Mouse (Mus musculus): ENCODE measurements at regions not wholly inside any gene's neighbourhood (a gene's known extent, or its start where the extent isn't known, plus 50 kb on each side); places are given as distances from the start of the nearest gene placed in this dataset.

DNA sequence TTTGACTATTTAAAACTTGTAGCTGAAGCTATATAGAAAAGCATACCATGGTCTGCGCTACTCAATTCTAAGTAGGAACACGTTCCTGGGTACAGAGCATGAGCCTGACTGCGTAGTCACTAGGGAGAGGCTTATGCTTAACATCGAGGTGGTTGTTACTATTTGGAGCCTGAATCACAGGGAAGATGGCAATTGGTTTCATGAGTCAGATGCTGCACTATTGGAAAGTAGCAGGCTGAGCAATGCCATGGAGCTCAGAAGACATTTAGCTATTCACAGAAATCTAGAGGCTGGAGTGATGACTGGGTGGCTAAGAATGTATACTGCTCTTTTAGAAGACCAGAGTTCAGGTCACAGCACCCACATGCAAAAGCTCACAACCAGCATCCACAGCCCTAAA lies 302.4 kb upstream of the Gcfc2 start:
- no peak for TF ChIP-seq SMC3 (IDR thresholded peaks at IDR 0.05; ENCODE audit: low read depth, low read length)
- TF ChIP-seq MYC (IDR thresholded peaks at IDR 0.05; ENCODE audit: low read depth, low read length), result no peak
- TF ChIP-seq CTCF (IDR thresholded peaks at IDR 0.05 in 2 of 3, conservative IDR thresholded peaks at IDR 0.05 in 1 of 3; ENCODE audit: control insufficient read depth in 1 of 3, insufficient read depth in 1 of 3, low read depth in 2 of 3, low read length in 3 of 3, poor library complexity in 1 of 3, severe bottlenecking in 1 of 3), result no peak
- no peak for TF ChIP-seq MAX (IDR thresholded peaks at IDR 0.05; ENCODE audit: low read length)
- no peak for TF ChIP-seq NELFE (IDR thresholded peaks at IDR 0.05; ENCODE audit: low read depth, low read length)
- TF ChIP-seq TBP (IDR thresholded peaks at IDR 0.05; ENCODE audit: low read depth, low read length), result no peak
- no peak for TF ChIP-seq NRF1 (IDR thresholded peaks at IDR 0.05; ENCODE audit: insufficient read depth, low read depth, low read length, poor library complexity, severe bottlenecking)
- no peak for TF ChIP-seq POLR2A (IDR thresholded peaks at IDR 0.05; ENCODE audit: control insufficient read depth in 1 of 2, insufficient read depth in 1 of 2, low read depth in 1 of 2, low read length in 2 of 2, poor library complexity in 1 of 2)
- TF ChIP-seq E2F4 (IDR thresholded peaks at IDR 0.05; ENCODE audit: borderline replicate concordance, low read depth, low read length), result no peak
- no peak for TF ChIP-seq ZC3H11A (IDR thresholded peaks at IDR 0.05; ENCODE audit: low read depth, low read length)
- no peak for TF ChIP-seq RCOR1 (IDR thresholded peaks at IDR 0.05; ENCODE audit: low read depth, low read length)
- TF ChIP-seq MAFK (IDR thresholded peaks at IDR 0.05; ENCODE audit: borderline replicate concordance, low read depth, low read length), result no peak
- TF ChIP-seq EP300 (IDR thresholded peaks at IDR 0.05; ENCODE audit: low read depth in 1 of 2, low read length in 2 of 2), result no peak

Measured in MEL (cell line).